Mouse (Mus musculus): ENCODE data around the gene Spred3. TPM values are rescaled to one million over a fixed set of nuclear protein-coding genes. Genes with fewer than 3 reads are reported as not detected.
"Not testable (repeated sequence)": the region's sequence is repeated elsewhere in the genome, so short reads cannot be mapped to it uniquely, and the experiment has no call there.

Spred3 gene
- polyA plus RNA-seq (2015; fragmentation: Nextera tagmentation; extraction: Ambion mirVana): 5.6 and 6.5 TPM in 2 replicates

- peak; percentile 41 for ATAC-seq
- 1% methylated on average over 30 of the region's 30 CpGs for WGBS
- H3K9ac ChIP-seq: peak within 1 kb of the TSS; percentile 75
- peaks cover 49% of the 10 kb centered on the region for H3K4me1 ChIP-seq
- peak within 1 kb of the TSS; percentile 81 for H3K4me2 ChIP-seq
- no peaks in the 10 kb centered on the region for H3K9me3 ChIP-seq (replicated peaks)
- peak within 1 kb of the TSS; percentile 64 for H3K4me3 ChIP-seq
- H3K27me3 ChIP-seq: peaks cover 59% of the 10 kb centered on the region
- peak within 1 kb of the TSS; percentile 81 for H3K27ac ChIP-seq
- H3K36me3 ChIP-seq (ENCODE audit: poor library complexity, severe bottlenecking): peaks cover 33% of the 10 kb centered on the region
These were observed at the start of gene Spred3, which contains the start of gene Ggn for GRCm38 (mm10) chr7:29170066-29170754. Gene Spred3 (minus strand): TSS chr7:29170411. Gene Ggn (plus strand): TSS chr7:29170210.

- 48% methylated on average over 15 of the region's 15 CpGs for WGBS
- Histone ChIP-seq H3K27me3 (peaks cover 15% of the 10 kb centered on the region), H3K9me3 (replicated peaks) (peaks cover 4% of the 10 kb centered on the region), H3K27ac (no peak overlapping the region), H3K9ac (no peak overlapping the region), H3K4me3 (no peak overlapping the region), H3K36me3 (ENCODE audit: poor library complexity, severe bottlenecking) (no peaks in the 10 kb centered on the region), H3K4me1 (no peaks in the 10 kb centered on the region), H3K4me2 (no peak overlapping the region)
- no peak for ATAC-seq
These were observed 44.6 kb upstream of the Spred3 start for GRCm38 (mm10) chr7:29214846-29215245.

- no peaks in the 10 kb centered on the region for H3K9me3 ChIP-seq (replicated peaks)
- H3K4me3 ChIP-seq: no peak overlapping the region
- H3K27ac ChIP-seq: no peak overlapping the region
- H3K9ac ChIP-seq: no peak overlapping the region
- H3K36me3 ChIP-seq (ENCODE audit: poor library complexity, severe bottlenecking): no peaks in the 10 kb centered on the region
- peak overlapping the region; percentile 53; the same call in 1 of the 2 replicates for H3K4me2 ChIP-seq
- H3K4me1 ChIP-seq: no peaks in the 10 kb centered on the region
- H3K27me3 ChIP-seq: peaks cover 15% of the 10 kb centered on the region
- ATAC-seq: 0 out of 2 replicates have a peak, but pooled peaks have one; percentile 7
- 77% methylated on average over 2 of the region's 2 CpGs for WGBS
These were observed 44.0 kb upstream of the Spred3 start for GRCm38 (mm10) chr7:29214236-29214635.

- no peaks in the 10 kb centered on the region for H3K4me1 ChIP-seq
- ATAC-seq: peak; percentile 79
- 0 out of 2 replicates have a peak within 1 kb of the TSS, but pooled peaks have one; percentile 12 for H3K9ac ChIP-seq
- peak within 1 kb of the TSS; percentile 27 for H3K4me3 ChIP-seq
- no peaks in the 10 kb centered on the region for H3K9me3 ChIP-seq (replicated peaks)
- H3K36me3 ChIP-seq (ENCODE audit: poor library complexity, severe bottlenecking): no peaks in the 10 kb centered on the region
- H3K27ac ChIP-seq: no peak within 1 kb of the TSS
- 1% methylated on average over 20 of the region's 20 CpGs for WGBS
- peaks cover 15% of the 10 kb centered on the region for H3K27me3 ChIP-seq
- H3K4me2 ChIP-seq: peak within 1 kb of the TSS; percentile 53
These were observed 43.5 kb upstream of the Spred3 start, which contains the start of gene Catsperg1 for GRCm38 (mm10) chr7:29213675-29214082. Gene Catsperg1 (minus strand): TSS chr7:29214035.

- H3K4me3 ChIP-seq: peak overlapping the region; percentile 27
- H3K36me3 ChIP-seq (ENCODE audit: poor library complexity, severe bottlenecking); H3K4me1 ChIP-seq; H3K9ac ChIP-seq; H3K9me3 ChIP-seq (replicated peaks); H3K27ac ChIP-seq: not testable (repeated sequence)
- H3K27me3 ChIP-seq: peaks cover 15% of the 10 kb centered on the region
- peak; percentile 25; the same call in 1 of the 2 replicates for ATAC-seq
- WGBS: 16% methylated on average over 40 of the region's 40 CpGs
- H3K4me2 ChIP-seq: peak overlapping the region; percentile 53
These were observed 42.8 kb upstream of the Spred3 start for GRCm38 (mm10) chr7:29212775-29213560.

GRCm38 (mm10) chr7:29212199-29212765 lies 42.1 kb upstream of the Spred3 start:
- Histone ChIP-seq H3K27me3 (peaks cover 15% of the 10 kb centered on the region), H3K4me2 (peak overlapping the region; percentile 53), H3K4me1 (no peaks in the 10 kb centered on the region), H3K36me3 (ENCODE audit: poor library complexity, severe bottlenecking) (no peaks in the 10 kb centered on the region), H3K4me3 (peak overlapping the region; percentile 3; the same call in 1 of the 2 replicates), H3K9me3 (replicated peaks) (no peaks in the 10 kb centered on the region), H3K27ac (no peak overlapping the region), H3K9ac (no peak overlapping the region)
- WGBS: 15% methylated on average over 26 of the region's 26 CpGs
- no peak for ATAC-seq

GRCm38 (mm10) chr7:29211415-29212198 lies 41.4 kb upstream of the Spred3 start:
- H3K27me3 ChIP-seq: peaks cover 15% of the 10 kb centered on the region
- H3K9ac ChIP-seq: no peak overlapping the region
- WGBS: 7% methylated on average over 34 of the region's 34 CpGs
- peak overlapping the region; percentile 32 for H3K4me3 ChIP-seq
- H3K9me3 ChIP-seq (replicated peaks): no peaks in the 10 kb centered on the region
- no peaks in the 10 kb centered on the region for H3K36me3 ChIP-seq (ENCODE audit: poor library complexity, severe bottlenecking)
- ATAC-seq: peak; percentile 42; the same call in 1 of the 2 replicates
- peak overlapping the region; percentile 47 for H3K4me2 ChIP-seq
- H3K27ac ChIP-seq: no peak overlapping the region
- no peaks in the 10 kb centered on the region for H3K4me1 ChIP-seq

GRCm38 (mm10) chr7:29211013-29211412 lies 40.8 kb upstream of the Spred3 start:
- H3K4me1 ChIP-seq; H3K9ac ChIP-seq; H3K36me3 ChIP-seq (ENCODE audit: poor library complexity, severe bottlenecking); H3K27ac ChIP-seq; H3K9me3 ChIP-seq (replicated peaks): not testable (repeated sequence)
- WGBS: 23% methylated on average over 15 of the region's 15 CpGs
- ATAC-seq: 0 out of 2 replicates have a peak, but pooled peaks have one; percentile 31
- Histone ChIP-seq H3K4me3 (peak overlapping the region; percentile 32), H3K27me3 (peaks cover 15% of the 10 kb centered on the region), H3K4me2 (peak overlapping the region; percentile 47)

- 89% methylated on average over 6 of the region's 6 CpGs for WGBS
- no peak overlapping the region for H3K27ac ChIP-seq
These were observed 32.4 kb upstream of the Spred3 start for GRCm38 (mm10) chr7:29202577-29202976.

GRCm38 (mm10) chr7:29194230-29194629 lies 24.0 kb upstream of the Spred3 start:
- H3K27me3 ChIP-seq; H3K4me2 ChIP-seq; H3K4me3 ChIP-seq; H3K27ac ChIP-seq; ATAC-seq; H3K4me1 ChIP-seq; H3K9me3 ChIP-seq (replicated peaks); H3K9ac ChIP-seq; H3K36me3 ChIP-seq (ENCODE audit: poor library complexity, severe bottlenecking): not testable (repeated sequence)
- 94% methylated on average over 1 of the region's 1 CpGs for WGBS

More at GRCm38 (mm10) chr7:29202577-29202976, 32.4 kb upstream of the Spred3 start:
- ATAC-seq: no peak
- Histone ChIP-seq H3K4me1 (no peaks in the 10 kb centered on the region), H3K27me3 (no peaks in the 10 kb centered on the region), H3K4me3 (no peak overlapping the region), H3K36me3 (ENCODE audit: poor library complexity, severe bottlenecking) (no peaks in the 10 kb centered on the region), H3K4me2 (no peak overlapping the region), H3K9me3 (replicated peaks) (no peaks in the 10 kb centered on the region), H3K9ac (no peak overlapping the region)

- not testable (repeated sequence) for ATAC-seq; H3K4me2 ChIP-seq; H3K36me3 ChIP-seq (ENCODE audit: poor library complexity, severe bottlenecking); H3K4me3 ChIP-seq; H3K9ac ChIP-seq; H3K27ac ChIP-seq; H3K9me3 ChIP-seq (replicated peaks); H3K27me3 ChIP-seq
- peaks cover 20% of the 10 kb centered on the region for H3K4me1 ChIP-seq
- 85% methylated on average over 4 of the region's 4 CpGs for WGBS
These were observed 11.1 kb upstream of the Spred3 start for GRCm38 (mm10) chr7:29181323-29181722.

Measured in forebrain, embryonic 13.5 days (tissue).